Mouse (Mus musculus): ENCODE data around the gene Map3k14. TPM values are rescaled to one million over a fixed set of nuclear protein-coding genes. Genes with fewer than 3 reads are reported as not detected.
A peak's percentile ranks its signal among the peaks of the same experiment; 100 is the strongest.
"Not testable (repeated sequence)": the region's sequence is repeated elsewhere in the genome, so short reads cannot be mapped to it uniquely, and the experiment has no call there.

Map3k14 gene
- total RNA-seq, 2 experiments from 2014 or later, result 1.2 to 2.9 TPM

DNA sequence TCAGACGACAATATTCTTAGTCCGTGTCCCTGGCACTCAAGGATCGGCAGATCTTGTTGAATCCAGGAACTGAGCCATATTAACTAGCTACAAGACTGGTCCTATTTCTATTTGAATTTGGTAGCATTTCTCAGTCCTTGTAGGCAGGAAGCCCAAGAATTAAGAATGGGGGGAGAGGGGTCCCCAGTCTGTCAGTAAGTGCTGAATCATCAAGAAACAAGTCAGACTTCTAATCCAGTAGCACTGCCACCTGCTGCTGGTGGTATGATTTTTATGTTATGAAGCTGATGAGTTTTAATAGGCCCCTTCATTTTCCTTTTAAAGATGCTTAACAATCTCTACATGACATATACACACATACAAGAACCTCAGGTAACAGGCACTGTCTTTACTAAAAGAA is 16.9 kb downstream of the Map3k14 start:
- no peak for ATAC-seq (replicated peaks; ENCODE audit: low FRiP score, low TSS enrichment, poor library complexity, severe bottlenecking)

DNA sequence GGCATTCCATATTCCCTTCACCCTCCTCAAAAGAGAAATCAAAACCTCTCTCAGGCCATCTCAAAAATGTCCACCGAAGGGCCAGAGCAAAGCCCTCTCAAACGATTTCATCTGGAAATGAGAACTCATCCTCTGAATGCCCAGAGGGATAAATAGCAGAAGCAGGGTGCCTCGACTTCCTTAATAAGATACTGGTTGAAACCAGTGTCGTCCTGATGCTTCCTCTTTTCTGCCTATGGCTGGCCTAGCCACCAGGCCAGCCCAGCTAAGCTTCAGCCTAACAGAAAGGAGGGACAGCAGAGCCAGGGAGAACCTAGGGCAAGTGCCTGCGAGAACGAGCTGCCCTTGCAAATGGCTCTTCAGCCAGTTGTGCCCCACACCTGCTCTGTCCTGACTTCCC is 17.8 kb downstream of the Map3k14 start:
- ATAC-seq (replicated peaks; ENCODE audit: low FRiP score, low TSS enrichment, poor library complexity, severe bottlenecking), result no peak

DNA sequence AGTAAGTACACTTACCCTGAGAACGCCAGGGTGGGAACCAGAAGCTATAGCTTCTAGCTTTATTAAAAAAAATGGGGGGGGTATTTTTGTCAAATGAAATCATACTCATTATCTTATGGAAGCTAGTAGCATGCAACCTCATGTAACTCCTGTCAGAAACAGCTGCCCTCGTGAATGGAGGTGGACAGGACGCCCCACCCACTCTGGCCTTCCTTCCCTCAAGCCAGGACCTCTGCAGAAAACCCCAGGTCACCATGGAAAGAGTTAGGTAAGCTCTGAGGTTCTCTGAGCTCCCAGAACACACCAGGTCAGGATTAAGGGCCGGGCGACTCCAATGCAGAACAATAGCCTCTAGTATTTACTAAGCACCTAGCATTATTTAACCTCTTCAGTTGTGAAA is 18.4 kb downstream of the Map3k14 start:
- ATAC-seq (replicated peaks; ENCODE audit: low FRiP score, low TSS enrichment, poor library complexity, severe bottlenecking), result no peak

DNA sequence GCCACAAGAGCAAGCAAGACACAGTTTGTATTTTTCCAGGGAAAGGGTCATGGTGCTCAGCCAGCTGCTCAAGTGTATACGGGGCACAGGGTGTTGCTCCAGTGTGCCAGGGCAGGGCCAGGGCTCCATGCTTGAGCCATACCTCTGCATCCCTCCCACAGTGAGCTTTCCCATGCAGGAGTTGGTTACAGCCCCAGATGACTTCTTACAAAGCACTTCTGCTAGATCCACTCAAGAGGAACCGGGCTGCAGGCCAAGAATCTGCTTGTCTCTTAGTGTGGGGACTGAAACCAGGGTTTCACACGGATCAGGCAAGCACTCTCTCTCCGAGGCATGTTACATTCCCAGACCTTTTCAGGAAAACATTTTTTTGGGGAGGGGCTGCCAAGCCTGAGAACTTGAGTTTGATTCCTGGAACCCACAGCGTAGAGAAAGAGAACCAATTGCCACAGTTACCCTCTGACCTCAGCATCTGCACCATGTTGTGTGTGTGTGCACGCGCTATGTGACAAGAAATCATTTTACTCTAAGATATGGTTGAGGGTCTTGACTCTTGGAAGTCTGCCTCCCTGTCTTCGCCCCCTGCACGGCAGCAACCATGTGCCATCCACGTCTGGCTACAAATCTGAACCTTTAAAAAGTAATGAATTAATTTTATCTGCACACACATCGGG is 19.6 kb downstream of the Map3k14 start:
- ATAC-seq (replicated peaks; ENCODE audit: low FRiP score, low TSS enrichment, poor library complexity, severe bottlenecking), result no peak

DNA sequence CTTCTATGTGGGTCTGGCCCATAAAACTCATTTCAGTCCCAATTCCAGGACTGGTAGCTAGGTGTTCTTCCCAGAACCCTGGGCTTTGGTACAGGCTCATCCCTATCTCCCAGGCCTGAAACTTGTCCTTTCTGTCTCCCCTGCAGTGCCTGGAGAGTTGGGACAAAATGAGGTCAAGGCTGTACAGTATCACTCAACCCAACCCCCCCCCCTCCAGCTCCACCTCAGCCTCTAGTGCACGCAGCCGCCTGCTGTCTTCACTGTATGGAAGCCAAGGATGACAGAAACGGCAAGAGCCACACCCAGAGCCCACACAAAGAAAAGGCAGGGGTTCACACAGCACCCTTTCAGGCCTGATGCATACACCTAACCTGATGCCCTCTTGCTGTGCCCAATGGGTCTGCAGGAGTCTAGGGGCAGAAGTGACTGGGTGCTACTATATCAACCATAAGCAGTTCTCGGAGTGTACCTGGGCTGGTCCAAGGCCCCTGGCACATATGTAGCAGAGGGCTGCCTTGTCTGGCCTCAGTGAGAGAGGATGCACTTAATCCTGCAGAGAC is 20.5 kb downstream of the Map3k14 start:
- no peak for ATAC-seq (replicated peaks; ENCODE audit: low FRiP score, low TSS enrichment, poor library complexity, severe bottlenecking)

DNA sequence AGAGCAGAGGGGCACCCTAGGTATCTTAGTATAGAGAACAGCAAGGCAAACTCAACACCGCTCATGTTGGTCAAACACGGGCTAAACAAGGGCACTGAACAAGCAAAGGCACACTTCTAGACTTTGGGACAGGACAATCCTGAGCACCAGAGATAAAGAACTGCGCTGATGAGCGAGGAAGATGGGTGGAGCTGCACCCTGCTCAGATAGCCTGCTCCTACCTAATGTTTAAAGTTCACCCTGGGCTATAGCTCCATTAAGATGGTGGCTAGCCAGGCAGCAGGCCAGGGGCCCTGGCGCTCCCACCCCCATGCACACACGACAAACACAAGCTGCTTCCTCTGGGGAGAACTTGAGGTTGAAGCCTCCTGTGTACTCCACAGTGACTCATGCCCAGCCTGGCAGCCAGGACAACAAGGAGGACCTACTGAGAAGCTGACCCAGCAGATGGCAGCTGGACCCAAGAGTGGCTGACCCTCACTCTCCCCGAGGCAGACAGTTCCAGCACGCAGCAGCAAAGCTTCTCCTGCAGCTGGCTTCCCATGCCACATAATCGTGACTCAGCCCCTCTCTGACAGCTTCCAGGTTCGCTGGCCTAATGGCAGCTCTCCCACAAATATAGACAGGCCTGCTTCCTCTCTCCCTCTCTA is 21.1 kb downstream of the Map3k14 start:
- peak; percentile 71 for ATAC-seq (replicated peaks; ENCODE audit: low FRiP score, low TSS enrichment, poor library complexity, severe bottlenecking)

DNA sequence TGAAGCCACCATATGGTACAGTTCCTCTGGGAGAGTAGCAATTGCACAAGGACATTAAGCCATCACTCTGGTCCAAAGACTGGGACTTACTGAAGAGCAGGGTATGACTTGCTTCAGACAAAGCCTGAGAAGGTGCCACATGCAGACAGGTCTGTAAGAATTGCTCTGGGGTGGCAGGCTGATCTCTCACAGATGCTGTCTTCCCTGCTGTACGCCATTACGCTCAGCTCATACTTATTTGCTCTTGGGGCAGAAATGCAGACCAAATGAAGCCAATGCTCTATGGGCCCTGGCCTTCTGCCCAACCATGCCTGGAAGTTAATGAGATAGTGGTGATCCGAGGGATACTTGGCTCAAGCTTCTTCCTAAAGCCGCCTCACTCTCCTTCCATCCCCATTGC is 22.4 kb downstream of the Map3k14 start:
- ATAC-seq (replicated peaks; ENCODE audit: low FRiP score, low TSS enrichment, poor library complexity, severe bottlenecking), result no peak

DNA sequence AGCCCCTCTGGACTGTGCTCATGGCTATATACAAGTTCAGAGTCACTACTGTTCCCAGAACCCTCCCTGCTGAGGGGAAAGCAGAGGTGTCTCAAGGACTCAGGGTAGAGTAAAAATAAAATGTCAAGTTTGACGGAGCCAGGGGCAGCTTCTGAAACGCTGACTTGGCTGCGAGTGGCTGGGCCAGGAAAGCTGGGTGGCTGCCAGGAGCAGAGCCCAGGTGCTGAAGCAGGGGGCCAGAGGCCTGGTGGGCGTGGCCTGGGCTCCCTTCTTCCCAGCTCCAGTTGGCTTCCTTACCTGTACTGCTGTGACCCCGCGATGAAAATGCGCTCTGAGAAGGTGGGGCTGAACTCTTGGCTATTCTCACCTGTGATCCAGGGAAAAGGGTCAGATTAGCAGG is 26.5 kb downstream of the Map3k14 start:
- 0 out of 2 replicates have a peak, but pooled peaks have one; percentile 27 for ATAC-seq (replicated peaks; ENCODE audit: low FRiP score, low TSS enrichment, poor library complexity, severe bottlenecking)

DNA sequence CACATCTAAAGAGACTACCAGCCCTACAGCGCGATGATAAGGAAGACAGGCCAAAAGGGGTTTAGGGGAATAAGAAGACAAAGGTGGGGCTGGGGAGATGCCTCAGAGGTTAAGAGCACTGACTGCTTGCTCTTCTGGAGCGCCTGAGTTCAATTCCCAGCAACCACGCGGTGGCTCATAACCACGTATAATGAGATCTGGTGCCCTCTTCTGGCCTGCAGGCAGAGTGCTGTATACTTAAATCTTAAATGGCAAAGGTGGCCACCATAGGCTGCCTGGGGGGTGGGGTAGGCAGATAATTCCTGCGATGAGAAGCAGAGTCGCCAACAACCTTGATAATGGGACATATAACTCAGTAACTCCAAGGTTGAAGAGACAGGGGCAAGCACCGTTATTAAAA is 29.5 kb downstream of the Map3k14 start:
- ATAC-seq (replicated peaks; ENCODE audit: low FRiP score, low TSS enrichment, poor library complexity, severe bottlenecking), result no peak

DNA sequence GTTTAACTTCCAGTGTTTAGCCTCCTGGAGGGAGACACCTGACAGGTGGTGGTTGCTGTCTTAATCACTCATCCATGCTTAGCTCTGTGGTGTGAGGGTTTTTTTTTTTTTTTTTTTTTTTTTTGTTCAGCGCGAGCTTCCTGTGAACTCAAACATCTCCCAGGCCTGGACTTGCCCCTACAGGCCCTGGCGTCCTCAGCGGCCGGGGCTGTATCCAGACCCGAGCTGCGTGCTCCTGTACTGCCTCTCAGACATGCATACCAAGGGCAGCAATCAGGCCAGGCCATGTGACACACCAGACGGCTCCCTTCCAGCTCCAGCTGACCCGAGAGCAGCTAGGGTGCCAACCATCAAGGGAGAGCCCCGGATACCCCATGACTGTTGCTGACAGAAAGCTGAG is 30.4 kb downstream of the Map3k14 start:
- ATAC-seq (replicated peaks; ENCODE audit: low FRiP score, low TSS enrichment, poor library complexity, severe bottlenecking), result no peak

DNA sequence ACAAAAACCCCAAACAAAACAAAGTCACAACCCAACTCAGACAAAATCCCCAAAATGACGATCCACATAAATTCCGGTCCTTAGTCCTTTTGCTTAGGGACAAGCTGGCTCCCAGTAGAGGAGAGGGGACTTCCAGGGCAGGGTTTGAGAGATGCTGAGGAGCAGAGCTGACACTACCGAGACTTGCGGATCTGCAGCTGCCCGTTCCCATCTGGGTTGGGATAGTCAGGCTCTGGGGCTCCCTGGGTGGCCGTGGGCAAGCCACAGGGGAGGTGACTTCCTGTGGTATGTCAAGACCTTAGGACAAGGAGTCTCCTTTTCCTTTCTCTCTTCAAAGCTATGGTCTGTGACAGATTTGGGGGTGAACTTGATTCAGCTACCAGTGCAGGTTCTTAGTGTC is 30.8 kb downstream of the Map3k14 start:
- no peak for ATAC-seq (replicated peaks; ENCODE audit: low FRiP score, low TSS enrichment, poor library complexity, severe bottlenecking)

DNA sequence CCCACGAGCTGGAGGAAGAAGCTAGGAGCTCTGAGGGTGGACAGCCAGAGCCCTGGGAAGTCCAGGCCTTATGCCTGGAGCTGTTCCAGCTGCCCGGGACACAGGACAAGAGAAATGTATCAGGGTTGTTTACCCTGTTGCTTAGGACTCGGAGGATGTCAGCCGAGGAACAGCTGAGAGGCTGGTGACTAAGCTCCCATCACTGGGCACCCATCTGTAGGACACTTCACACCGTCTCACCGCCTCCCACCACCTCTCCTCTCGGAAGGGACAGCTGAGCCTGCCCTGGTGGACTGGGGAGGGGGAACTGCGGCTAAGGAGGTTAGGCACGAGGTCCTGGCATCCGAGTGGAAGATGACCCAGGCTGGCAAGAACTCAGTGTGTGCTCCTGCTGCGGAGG is 31.6 kb downstream of the Map3k14 start:
- no peak for ATAC-seq (replicated peaks; ENCODE audit: low FRiP score, low TSS enrichment, poor library complexity, severe bottlenecking)

DNA sequence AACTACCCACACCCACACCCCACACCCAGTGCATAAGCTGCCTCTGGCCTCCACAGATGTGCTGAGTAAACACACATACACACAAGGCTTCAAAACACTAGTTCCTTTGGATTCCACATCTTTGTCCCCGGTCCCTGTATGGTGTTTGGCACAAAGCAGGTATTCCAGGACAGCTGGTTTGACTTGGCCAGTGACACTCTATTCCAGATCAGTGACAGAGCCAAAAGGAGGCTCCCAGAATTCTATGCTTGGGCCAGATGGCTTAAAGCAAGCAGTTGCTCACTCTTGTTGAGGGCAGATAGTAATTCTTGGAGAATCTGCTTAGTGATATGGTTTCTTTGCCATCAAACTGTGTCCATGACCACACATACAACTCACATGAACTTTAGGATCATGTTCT is 32.8 kb downstream of the Map3k14 start:
- ATAC-seq (replicated peaks; ENCODE audit: low FRiP score, low TSS enrichment, poor library complexity, severe bottlenecking), result no peak

DNA sequence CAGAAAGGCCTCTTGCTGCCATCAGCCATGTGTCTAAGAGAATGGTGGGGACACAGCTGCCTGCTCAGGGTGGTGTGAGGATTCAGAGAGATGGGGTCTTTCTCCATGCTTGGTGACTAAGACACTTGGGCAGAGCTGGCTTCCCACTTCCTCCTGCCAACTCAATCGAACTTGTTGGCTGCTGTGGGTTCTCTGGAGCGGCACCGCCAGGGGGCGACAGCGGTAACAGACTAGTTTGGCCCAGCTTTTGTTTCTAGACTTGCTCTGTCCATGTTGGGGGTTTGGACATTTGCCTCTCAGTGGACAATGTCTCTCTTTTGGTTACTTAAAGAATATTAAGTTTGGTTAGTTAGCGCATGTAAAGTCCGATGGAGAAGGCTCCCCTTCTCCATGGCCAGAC is 34.3 kb downstream of the Map3k14 start:
- ATAC-seq (replicated peaks; ENCODE audit: low FRiP score, low TSS enrichment, poor library complexity, severe bottlenecking), result 0 out of 2 replicates have a peak, but pooled peaks have one; percentile 51

DNA sequence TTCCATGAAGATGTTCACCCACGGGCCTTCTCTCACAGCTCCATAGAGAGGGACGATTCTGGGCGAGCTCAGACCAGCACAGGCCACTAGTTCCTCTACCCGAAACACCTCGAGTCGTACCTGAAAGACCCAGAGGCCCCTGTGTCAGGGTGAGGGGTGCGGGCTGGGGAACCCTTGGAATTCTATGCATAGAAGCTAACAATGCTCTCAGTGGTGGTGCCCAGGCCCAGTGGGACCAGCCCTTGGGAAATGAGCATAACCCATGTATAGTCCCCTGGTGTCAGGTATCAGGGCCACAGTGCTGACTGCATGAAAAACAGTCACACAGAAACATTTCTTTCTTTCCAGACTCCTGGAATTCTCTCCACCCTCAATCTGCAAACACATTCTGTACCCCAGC is 35.9 kb downstream of the Map3k14 start:
- no peak for ATAC-seq (replicated peaks; ENCODE audit: low FRiP score, low TSS enrichment, poor library complexity, severe bottlenecking)

DNA sequence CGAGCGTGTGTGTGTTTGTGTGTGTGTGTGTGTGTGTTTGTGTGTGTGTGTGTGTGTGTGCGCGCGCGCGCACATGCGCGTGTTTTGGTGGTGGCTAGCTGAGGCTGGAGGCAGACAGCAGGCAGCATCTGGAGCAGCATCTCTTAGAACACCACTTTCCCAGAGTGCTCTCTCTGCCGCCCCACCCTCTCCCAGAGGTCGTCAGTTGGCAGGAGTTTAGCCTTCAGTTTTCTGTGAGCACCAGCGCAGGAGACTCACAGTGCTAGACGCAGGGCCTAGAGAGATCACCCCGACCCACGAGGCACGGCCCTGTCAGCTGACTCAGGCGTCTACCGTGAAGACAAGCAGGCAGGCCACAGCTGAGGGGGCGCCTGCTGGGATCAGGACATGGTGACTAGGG is 36.6 kb downstream of the Map3k14 start:
- no peak for ATAC-seq (replicated peaks; ENCODE audit: low FRiP score, low TSS enrichment, poor library complexity, severe bottlenecking)

DNA sequence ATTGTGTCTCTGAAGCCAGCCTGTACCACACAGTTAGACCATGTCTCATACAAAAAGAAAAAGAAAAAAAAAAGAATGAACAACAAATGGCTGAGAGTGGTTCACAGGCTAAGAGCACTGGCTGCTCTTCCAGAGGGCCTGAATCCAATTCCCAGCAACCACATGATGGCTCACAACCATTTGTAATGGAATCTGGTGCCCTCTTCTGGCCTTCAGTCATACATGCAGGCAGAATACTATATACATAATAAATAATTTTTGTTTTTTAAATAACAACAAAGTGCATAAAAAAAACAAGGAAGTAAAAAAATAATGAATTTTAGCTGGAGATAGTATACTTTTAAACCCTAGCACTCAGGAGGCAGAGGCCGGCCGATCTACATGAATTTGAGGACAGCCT is 37.7 kb downstream of the Map3k14 start:
- no peak for ATAC-seq (replicated peaks; ENCODE audit: low FRiP score, low TSS enrichment, poor library complexity, severe bottlenecking)

DNA sequence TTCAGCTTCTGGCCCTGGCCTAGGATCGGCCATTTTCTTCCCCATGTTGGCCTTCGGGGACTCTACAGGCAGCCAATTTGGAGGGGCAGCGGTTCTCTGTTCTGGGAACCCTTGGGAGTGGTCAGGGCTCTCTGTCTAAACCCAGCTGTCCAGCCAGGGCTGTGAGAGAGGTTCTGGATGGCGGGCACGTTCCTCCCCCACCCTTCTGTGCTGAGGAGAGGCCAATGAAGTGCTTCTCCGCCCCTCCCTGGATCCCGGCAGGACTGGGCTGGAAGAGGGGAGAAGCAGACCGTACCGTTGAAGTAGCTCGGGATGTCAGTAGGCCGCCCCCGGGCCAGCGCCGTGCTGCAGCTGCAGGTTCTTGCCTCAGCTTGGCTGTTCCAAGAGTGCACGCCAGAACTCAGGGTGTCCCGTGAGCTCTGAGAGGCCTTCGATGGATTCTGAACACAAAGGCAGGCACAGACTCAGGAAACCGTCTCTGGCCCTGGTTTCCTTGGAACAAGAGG is 43.3 kb downstream of the Map3k14 start:
- ATAC-seq (replicated peaks; ENCODE audit: low FRiP score, low TSS enrichment, poor library complexity, severe bottlenecking), result no peak

DNA sequence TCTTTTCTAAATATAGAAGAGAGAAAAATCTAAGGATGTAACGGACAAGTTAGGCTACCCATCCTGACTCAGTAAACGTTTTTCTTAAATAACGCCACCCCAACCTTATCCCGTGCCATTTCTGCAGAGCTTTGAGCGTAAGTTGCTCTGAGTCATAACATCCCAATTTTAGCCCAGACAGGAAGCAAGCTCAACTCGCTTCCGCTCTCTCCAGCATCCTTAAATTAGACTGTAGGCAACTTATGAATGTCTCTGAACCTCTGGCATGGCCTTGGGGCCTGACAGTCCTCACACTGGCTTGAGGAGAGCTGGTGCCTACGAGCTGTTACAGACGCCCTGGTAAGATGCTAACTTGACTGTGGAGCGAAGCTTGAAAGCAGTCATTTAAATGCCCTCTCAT is 43.8 kb downstream of the Map3k14 start:
- ATAC-seq (replicated peaks; ENCODE audit: low FRiP score, low TSS enrichment, poor library complexity, severe bottlenecking), result no peak

DNA sequence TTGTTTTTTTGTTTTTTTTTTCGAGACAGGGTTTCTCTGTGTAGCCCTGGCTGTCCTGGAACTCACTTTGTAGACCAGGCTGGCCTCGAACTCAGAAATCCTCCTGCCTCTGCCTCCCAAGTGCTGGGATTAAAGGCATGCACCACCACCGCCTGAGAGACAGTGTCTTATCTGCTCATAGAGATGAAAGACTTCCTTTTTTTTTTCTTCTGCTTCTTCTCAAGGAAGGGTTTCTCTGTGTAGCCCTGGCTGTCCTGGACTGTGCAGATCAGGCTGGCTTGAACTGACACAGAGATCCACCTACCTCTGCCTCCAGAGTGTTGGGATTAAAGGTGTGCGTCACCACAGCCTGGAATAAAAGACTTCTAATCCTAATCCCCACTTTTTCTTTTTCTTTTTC is 44.6 kb downstream of the Map3k14 start:
- ATAC-seq (replicated peaks; ENCODE audit: low FRiP score, low TSS enrichment, poor library complexity, severe bottlenecking), result not testable (repeated sequence)

DNA sequence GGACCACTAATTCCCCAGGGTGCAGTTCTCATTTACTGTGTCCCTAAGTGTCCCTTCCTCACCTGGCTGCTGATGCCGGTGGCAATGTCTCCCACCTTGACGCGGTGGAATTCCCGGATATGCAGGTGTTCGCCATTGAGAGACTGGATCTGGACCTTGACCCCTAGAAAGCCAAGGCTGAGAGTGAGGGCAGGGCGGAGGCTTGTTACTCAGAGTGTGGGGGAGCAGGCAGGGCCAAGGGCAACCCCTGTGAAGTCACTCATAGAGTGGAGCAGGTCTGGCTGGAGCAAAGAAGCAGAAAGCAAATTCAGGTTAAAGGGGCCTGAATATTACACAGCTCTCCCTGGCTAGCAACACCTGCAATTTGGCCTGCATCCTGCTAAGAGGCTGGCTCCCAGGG is 45.8 kb downstream of the Map3k14 start:
- ATAC-seq (replicated peaks; ENCODE audit: low FRiP score, low TSS enrichment, poor library complexity, severe bottlenecking), result no peak
